Mouse (Mus musculus) embryonic facial prominence, embryonic 15.5 days (tissue): ENCODE results near the gene Ect2l. TPM values are rescaled to one million over a fixed set of nuclear protein-coding genes. Genes with fewer than 3 reads are reported as not detected.

Experiments used
- ATAC-seq: fragments of 200-750 bp; cut with Nextera tagmentation; 2 replicates; pipeline ENCODE4 v1.8.0; 2017; ENCODE audit warnings: low read depth, moderate TSS enrichment; ENCODE audit not compliant: insufficient number of reproducible peaks, low FRiP score, low TSS enrichment
- H3K27ac ChIP-seq: fragments of 300-500 bp; sonication (generic); replicated peaks from 2 replicates; pipeline ENCODE4 v1.5.1; 2015; ENCODE audit warnings: mild to moderate bottlenecking, inconsistent platforms
- H3K27me3 ChIP-seq: fragments of 300-500 bp; sonication (generic); 2 replicates; pipeline ENCODE4 v1.6.1; 2015; ENCODE audit warnings: inconsistent platforms
- H3K36me3 ChIP-seq: fragments of 300-500 bp; sonication (generic); 2 replicates; pipeline ENCODE4 v1.6.1; 2015; ENCODE audit warnings: mild to moderate bottlenecking, inconsistent platforms
- H3K4me1 ChIP-seq: fragments of 300-500 bp; sonication (generic); 2 replicates; pipeline ENCODE4 v1.6.1; 2015; ENCODE audit warnings: inconsistent platforms
- H3K4me2 ChIP-seq: fragments of 300-500 bp; sonication (generic); replicated peaks from 2 replicates; pipeline ENCODE4 v1.6.1; 2015; ENCODE audit warnings: mild to moderate bottlenecking, inconsistent platforms
- H3K4me3 ChIP-seq: fragments of 300-500 bp; sonication (generic); replicated peaks from 2 replicates; pipeline ENCODE4 v1.5.1; 2015; ENCODE audit warnings: mild to moderate bottlenecking, inconsistent platforms
- H3K9ac ChIP-seq: fragments of 300-500 bp; sonication (generic); 2 replicates; pipeline ENCODE4 v1.6.1; 2015; ENCODE audit warnings: inconsistent platforms
- H3K9me3 ChIP-seq: fragments of 300-500 bp; sonication (generic); replicated peaks from 2 replicates; pipeline ENCODE4 v1.6.1; 2016; ENCODE audit warnings: inconsistent platforms
- WGBS: fragments of 180-500 bp; shearing (Covaris S2); methylation state at CpG from one replicate; pipeline ENCODE4 v1.1.7; 2015; 5-methylcytosine and 5-hydroxymethylcytosine counted together
- polyA plus RNA-seq: library from polyadenylated mRNA; unstranded; fragments of >200 nt; fragmentation: Nextera tagmentation; extraction: Ambion mirVana; gene quantifications from 2 replicates; pipeline ENCODE4 v1.2.1, GENCODE M21; 2015

The Ect2l gene
- polyA plus RNA-seq, 1 experiment from 2014 or later, result 1.2 TPM

- peaks cover 7% of the 10 kb centered on the region; the same call in 1 of the 2 replicates for H3K4me1 ChIP-seq
- H3K36me3 ChIP-seq, result no peaks in the 10 kb centered on the region
- no peak overlapping the region for H3K4me3 ChIP-seq
- no peaks in the 10 kb centered on the region for H3K27me3 ChIP-seq
- no peak overlapping the region for H3K9ac ChIP-seq
- ATAC-seq, result no peak
- 54% methylated on average over 8 of the region's 8 CpGs for WGBS
- H3K9me3 ChIP-seq, result no peaks in the 10 kb centered on the region
- no peak overlapping the region for H3K27ac ChIP-seq
- no peak overlapping the region for H3K4me2 ChIP-seq
These were observed 19.0 kb downstream of the Ect2l start for GRCm38 (mm10) chr10:18191706-18192105.

GRCm38 (mm10) chr10:18189498-18189897, 21.2 kb downstream of the Ect2l start:
- 60% methylated on average over 4 of the region's 4 CpGs for WGBS
- Histone ChIP-seq H3K4me2 (no peak overlapping the region), H3K9ac (no peak overlapping the region), H3K4me1 (peaks cover 7% of the 10 kb centered on the region; the same call in 1 of the 2 replicates), H3K4me3 (no peak overlapping the region), H3K36me3 (no peaks in the 10 kb centered on the region), H3K27me3 (no peaks in the 10 kb centered on the region), H3K27ac (no peak overlapping the region), H3K9me3 (no peaks in the 10 kb centered on the region)
- no peak for ATAC-seq

GRCm38 (mm10) chr10:18188564-18188963, 22.1 kb downstream of the Ect2l start:
- H3K36me3 ChIP-seq, result no peaks in the 10 kb centered on the region
- ATAC-seq, result no peak

GRCm38 (mm10) chr10:18182246-18182645, 28.4 kb downstream of the Ect2l start:
- Histone ChIP-seq H3K4me2 (no peak overlapping the region), H3K9me3 (no peaks in the 10 kb centered on the region), H3K9ac (no peak overlapping the region), H3K4me1 (no peaks in the 10 kb centered on the region), H3K4me3 (no peak overlapping the region), H3K27ac (no peak overlapping the region), H3K36me3 (no peaks in the 10 kb centered on the region), H3K27me3 (no peaks in the 10 kb centered on the region)
- ATAC-seq, result no peak
- WGBS, result 88% methylated on average over 5 of the region's 5 CpGs

More at GRCm38 (mm10) chr10:18188564-18188963, 22.1 kb downstream of the Ect2l start:
- no peak overlapping the region for H3K4me3 ChIP-seq
- H3K9me3 ChIP-seq, result no peaks in the 10 kb centered on the region
- 78% methylated on average over 6 of the region's 6 CpGs for WGBS
- no peak overlapping the region for H3K9ac ChIP-seq
- no peaks in the 10 kb centered on the region for H3K27me3 ChIP-seq
- H3K27ac ChIP-seq, result no peak overlapping the region
- peaks cover 7% of the 10 kb centered on the region; the same call in 1 of the 2 replicates for H3K4me1 ChIP-seq
- no peak overlapping the region for H3K4me2 ChIP-seq

GRCm38 (mm10) chr10:18177304-18177703, 33.4 kb downstream of the Ect2l start:
- WGBS, result 52% methylated on average over 2 of the region's 2 CpGs
- H3K36me3 ChIP-seq, result no peaks in the 10 kb centered on the region
- H3K4me3 ChIP-seq, result no peak overlapping the region
- H3K9ac ChIP-seq, result no peak overlapping the region
- H3K9me3 ChIP-seq, result no peaks in the 10 kb centered on the region
- no peaks in the 10 kb centered on the region; the same call in 1 of the 2 replicates for H3K4me1 ChIP-seq
- H3K27ac ChIP-seq, result no peak overlapping the region
- no peak overlapping the region for H3K4me2 ChIP-seq
- H3K27me3 ChIP-seq, result no peaks in the 10 kb centered on the region
- ATAC-seq, result no peak

GRCm38 (mm10) chr10:18176722-18177121, 34.0 kb downstream of the Ect2l start:
- no peaks in the 10 kb centered on the region for H3K27me3 ChIP-seq
- WGBS, result 88% methylated on average over 7 of the region's 7 CpGs
- H3K4me3 ChIP-seq, result no peak overlapping the region
- H3K27ac ChIP-seq, result no peak overlapping the region
- ATAC-seq, result no peak
- H3K4me2 ChIP-seq, result no peak overlapping the region
- no peaks in the 10 kb centered on the region; the same call in 1 of the 2 replicates for H3K4me1 ChIP-seq
- H3K36me3 ChIP-seq, result no peaks in the 10 kb centered on the region
- no peak overlapping the region for H3K9ac ChIP-seq
- H3K9me3 ChIP-seq, result no peaks in the 10 kb centered on the region

- H3K27me3 ChIP-seq, result no peaks in the 10 kb centered on the region
- no peaks in the 10 kb centered on the region for H3K9me3 ChIP-seq
- H3K4me3 ChIP-seq, result no peak overlapping the region
- no peaks in the 10 kb centered on the region; the same call in 1 of the 2 replicates for H3K4me1 ChIP-seq
- H3K36me3 ChIP-seq, result no peaks in the 10 kb centered on the region
- ATAC-seq, result no peak
- H3K27ac ChIP-seq, result no peak overlapping the region
- no peak overlapping the region for H3K9ac ChIP-seq
- no peak overlapping the region for H3K4me2 ChIP-seq
- 84% methylated on average over 6 of the region's 6 CpGs for WGBS
These were observed 35.6 kb downstream of the Ect2l start for GRCm38 (mm10) chr10:18175087-18175486.

- Histone ChIP-seq H3K9me3 (no peaks in the 10 kb centered on the region), H3K27ac (no peak overlapping the region), H3K4me3 (no peak overlapping the region), H3K36me3 (no peaks in the 10 kb centered on the region), H3K27me3 (no peaks in the 10 kb centered on the region), H3K9ac (no peak overlapping the region), H3K4me2 (no peak overlapping the region), H3K4me1 (no peaks in the 10 kb centered on the region)
- no peak for ATAC-seq
- 66% methylated on average over 7 of the region's 7 CpGs for WGBS
These were observed 48.2 kb downstream of the Ect2l start for GRCm38 (mm10) chr10:18162435-18162971.

- WGBS, result 71% methylated on average over 3 of the region's 3 CpGs
- no peaks in the 10 kb centered on the region for H3K36me3 ChIP-seq
- ATAC-seq, result no peak
- H3K9ac ChIP-seq, result no peak overlapping the region
- no peaks in the 10 kb centered on the region for H3K9me3 ChIP-seq
- no peaks in the 10 kb centered on the region for H3K27me3 ChIP-seq
- H3K4me3 ChIP-seq, result no peak overlapping the region
- peak overlapping the region; percentile 39; the same call in 1 of the 2 replicates for H3K27ac ChIP-seq
- no peaks in the 10 kb centered on the region for H3K4me1 ChIP-seq
- no peak overlapping the region for H3K4me2 ChIP-seq
These were observed 63.5 kb downstream of the Ect2l start for GRCm38 (mm10) chr10:18147224-18147623.

- H3K4me3 ChIP-seq, result no peak overlapping the region
- ATAC-seq, result no peak
- WGBS, result 83% methylated on average over 6 of the region's 6 CpGs
These were observed 68.5 kb downstream of the Ect2l start for GRCm38 (mm10) chr10:18142231-18142630.

GRCm38 (mm10) chr10:18141389-18141788, 69.3 kb downstream of the Ect2l start:
- WGBS, result 86% methylated on average over 2 of the region's 2 CpGs
- Histone ChIP-seq H3K36me3 (no peaks in the 10 kb centered on the region), H3K4me3 (no peak overlapping the region), H3K9ac (no peak overlapping the region), H3K27ac (no peak overlapping the region), H3K4me1 (no peaks in the 10 kb centered on the region), H3K27me3 (no peaks in the 10 kb centered on the region), H3K9me3 (no peaks in the 10 kb centered on the region), H3K4me2 (no peak overlapping the region)
- no peak for ATAC-seq

More at GRCm38 (mm10) chr10:18142231-18142630, 68.5 kb downstream of the Ect2l start:
- Histone ChIP-seq H3K36me3 (no peaks in the 10 kb centered on the region), H3K4me1 (no peaks in the 10 kb centered on the region), H3K4me2 (no peak overlapping the region), H3K27me3 (no peaks in the 10 kb centered on the region), H3K27ac (no peak overlapping the region), H3K9ac (no peak overlapping the region), H3K9me3 (no peaks in the 10 kb centered on the region)

GRCm38 (mm10) chr10:18139615-18140014, 71.1 kb downstream of the Ect2l start:
- no peaks in the 10 kb centered on the region for H3K4me1 ChIP-seq
- no peaks in the 10 kb centered on the region for H3K36me3 ChIP-seq
- H3K27ac ChIP-seq, result no peak overlapping the region
- WGBS, result 77% methylated on average over 5 of the region's 5 CpGs
- ATAC-seq, result no peak
- no peaks in the 10 kb centered on the region for H3K9me3 ChIP-seq
- peak overlapping the region; percentile 30; the same call in 1 of the 2 replicates for H3K4me2 ChIP-seq
- H3K9ac ChIP-seq, result no peak overlapping the region
- no peaks in the 10 kb centered on the region for H3K27me3 ChIP-seq
- peak overlapping the region; percentile 33 for H3K4me3 ChIP-seq
